Mouse (Mus musculus): ENCODE results near the gene Pknox2.

Gene Pknox2

GRCm38 (mm10) chr9:37147359-37147685 is at the start of gene Pknox2:
Pknox2 (minus strand) TSS chr9:37147407.
- peak; percentile 83 to 85 for DNase-seq (ENCODE audit: low spot score in 2 of 2)

DNA sequence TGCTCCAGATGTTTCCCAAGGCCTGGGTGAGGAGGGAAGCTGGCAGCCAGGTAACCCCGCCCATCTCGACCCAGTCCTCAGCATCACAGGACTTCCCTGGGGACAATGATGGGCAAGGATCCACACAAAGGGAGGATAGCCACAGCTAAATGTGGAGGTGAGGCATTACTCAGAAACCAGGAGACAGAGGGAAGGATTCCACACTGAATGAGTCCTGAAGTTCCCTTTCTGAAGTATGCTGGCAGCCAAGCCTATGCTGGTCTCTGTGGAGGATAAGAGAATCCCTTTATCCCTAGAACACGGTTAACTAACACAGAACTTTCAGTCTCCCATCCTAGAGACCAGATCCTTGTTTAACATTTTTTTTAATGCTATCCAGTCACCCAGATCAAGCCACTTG is 40.8 kb upstream of the Pknox2 start:
- no peak for DNase-seq (ENCODE audit: low spot score in 2 of 2)

DNA sequence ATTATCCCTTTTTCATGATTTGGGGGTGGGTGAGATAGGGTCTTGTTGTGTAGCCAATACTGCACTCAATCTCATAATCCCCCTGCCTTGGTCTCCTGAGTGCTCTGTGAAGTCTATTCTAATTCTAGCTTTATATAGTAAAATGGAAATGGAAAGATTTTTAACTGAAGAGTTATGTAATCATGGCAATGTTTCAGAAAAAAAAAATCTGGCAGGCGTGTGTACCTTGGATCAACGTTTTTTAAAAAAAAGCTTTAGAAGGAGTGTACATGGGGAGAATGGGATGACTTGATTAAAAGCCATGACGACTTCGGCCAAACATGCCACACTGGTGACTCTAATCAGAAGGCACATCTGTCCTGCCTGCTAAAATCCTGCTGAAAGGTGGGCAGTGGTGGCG is 40.2 kb upstream of the Pknox2 start:
- no peak for DNase-seq (ENCODE audit: low spot score in 2 of 2)

DNA sequence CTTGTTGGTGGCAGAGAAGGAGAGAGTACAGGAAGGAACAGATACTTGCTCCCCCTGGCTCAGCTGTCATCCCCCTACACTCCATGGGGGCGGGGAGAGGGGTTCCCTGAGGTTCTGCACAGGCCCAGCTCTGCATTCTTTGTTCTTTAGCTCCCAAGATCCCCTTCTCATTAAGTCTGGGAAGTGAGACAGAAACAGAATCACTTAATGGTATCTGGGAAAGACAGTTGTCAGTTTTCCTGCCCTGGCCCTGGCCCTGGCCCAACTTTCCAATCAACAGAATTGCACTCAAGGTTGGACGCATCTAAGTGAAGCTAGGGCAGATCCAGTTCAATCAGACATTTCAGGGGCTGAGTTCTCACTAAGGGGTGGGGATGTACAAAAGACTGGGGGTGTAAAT is 36.0 kb upstream of the Pknox2 start:
- no peak for DNase-seq (ENCODE audit: low spot score in 2 of 2)

DNA sequence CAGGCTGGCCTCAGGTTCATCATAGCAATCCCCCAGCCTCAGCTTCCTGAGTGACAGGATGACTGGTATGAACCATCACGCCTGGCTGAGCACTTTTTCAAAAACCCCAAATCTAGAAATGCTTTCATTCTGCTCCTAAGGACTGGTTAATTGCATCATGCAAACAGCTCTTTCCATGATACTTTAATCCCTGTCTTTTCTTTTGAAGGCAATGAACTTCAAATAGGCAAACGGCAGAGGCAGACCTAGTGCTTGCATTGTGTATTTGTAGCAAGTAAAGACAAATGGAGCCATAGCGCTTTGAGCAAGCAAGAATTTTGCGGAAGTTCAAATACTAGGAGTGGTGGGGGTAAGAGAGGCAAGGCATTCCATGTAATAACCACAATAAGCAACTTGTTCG is 34.4 kb upstream of the Pknox2 start:
- DNase-seq (ENCODE audit: low spot score in 2 of 2): no peak

- DNase-seq (ENCODE audit: low spot score in 2 of 2): no peak
These were observed 32.4 kb upstream of the Pknox2 start for GRCm38 (mm10) chr9:37179596-37179995.

GRCm38 (mm10) chr9:37178911-37179310 is 31.7 kb upstream of the Pknox2 start:
- DNase-seq (ENCODE audit: low spot score in 2 of 2): peak; percentile 21 to 42

- no peak for DNase-seq (ENCODE audit: low spot score in 2 of 2)
These were observed 30.3 kb upstream of the Pknox2 start for GRCm38 (mm10) chr9:37177551-37177950.

GRCm38 (mm10) chr9:37177107-37177506 is 29.9 kb upstream of the Pknox2 start:
- DNase-seq (ENCODE audit: low spot score in 2 of 2): peak; percentile 62 to 69

GRCm38 (mm10) chr9:37176002-37176401 is 28.8 kb upstream of the Pknox2 start:
- no peak for DNase-seq (ENCODE audit: low spot score in 2 of 2)

- DNase-seq (ENCODE audit: low spot score in 2 of 2): no peak
These were observed 26.2 kb upstream of the Pknox2 start for GRCm38 (mm10) chr9:37173376-37173775.

DNA sequence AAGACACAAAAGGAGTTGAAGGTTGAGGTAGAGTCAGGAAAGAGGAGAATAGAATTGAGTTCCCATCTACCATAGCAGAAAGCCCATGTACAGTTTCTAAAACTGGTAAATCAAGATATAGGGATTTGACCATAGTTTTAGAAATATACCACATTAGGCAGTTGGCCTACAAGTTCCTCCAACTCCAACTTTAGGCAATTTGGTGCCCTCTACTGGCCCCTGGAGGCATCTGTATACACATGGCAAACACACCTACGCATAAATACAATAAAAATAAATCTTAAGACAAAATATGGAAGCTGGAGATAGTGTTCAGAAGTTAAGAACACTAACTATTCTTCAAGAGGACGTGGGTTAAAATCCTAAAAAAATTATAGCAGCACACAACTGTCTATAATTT is 19.7 kb upstream of the Pknox2 start:
- no peak for DNase-seq (ENCODE audit: low spot score in 2 of 2)

- DNase-seq (ENCODE audit: low spot score in 2 of 2): no peak
These were observed 13.5 kb upstream of the Pknox2 start for GRCm38 (mm10) chr9:37160686-37161085.

- no peak for DNase-seq (ENCODE audit: low spot score in 2 of 2)
These were observed 679 bp upstream of the Pknox2 start for GRCm38 (mm10) chr9:37147886-37148285.

DNA sequence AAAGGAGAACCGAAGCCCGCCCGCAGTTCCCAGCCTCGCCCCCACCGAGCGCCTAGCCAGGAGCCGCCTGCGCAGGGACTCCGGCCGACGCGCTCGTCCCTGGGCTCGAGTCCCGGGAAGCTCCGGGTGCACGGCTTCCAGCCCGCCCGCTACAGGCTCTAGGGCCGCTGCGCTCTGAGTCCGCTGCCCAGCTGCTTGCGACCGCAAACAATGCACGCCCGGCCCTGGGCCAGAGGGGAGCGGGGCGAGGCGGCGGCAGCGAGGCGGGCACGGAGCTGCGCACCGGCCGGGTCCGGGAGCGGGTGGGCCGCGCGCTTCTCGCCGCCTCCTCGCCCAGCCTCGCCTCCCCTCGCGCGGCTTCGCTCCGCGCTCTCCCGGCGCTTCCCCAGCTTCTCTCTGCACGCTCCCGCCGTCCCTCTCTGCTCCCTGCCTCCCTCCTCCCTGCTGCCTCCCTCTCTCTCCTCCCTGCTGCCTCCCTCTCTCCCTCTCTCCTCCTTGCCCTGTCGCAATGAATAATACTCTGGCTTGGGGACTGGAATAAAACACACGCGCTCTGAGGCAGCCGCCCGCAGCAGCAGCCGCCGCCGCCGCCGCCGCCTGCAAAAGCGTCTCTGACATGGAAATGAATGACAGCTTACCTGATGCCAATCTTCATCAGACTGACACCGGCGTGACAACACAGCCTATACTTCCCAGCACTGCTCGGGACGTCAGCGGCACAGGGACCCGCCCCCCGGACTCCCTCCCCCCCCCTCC is 426 bp downstream of the Pknox2 start:
- peak; percentile 69 to 78 for DNase-seq (ENCODE audit: low spot score in 2 of 2)

DNA sequence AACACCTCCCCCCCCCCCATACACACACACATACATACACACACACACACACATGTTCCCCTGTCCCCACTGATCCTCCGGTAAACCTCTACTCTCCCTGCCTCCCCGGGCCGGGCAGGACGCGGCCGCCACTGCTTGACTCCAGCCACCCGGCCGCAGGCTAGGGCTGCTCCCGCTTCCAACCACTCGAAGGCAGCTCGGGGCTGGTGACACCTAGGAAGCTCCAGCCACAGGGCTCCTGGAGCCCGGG is 929 bp downstream of the Pknox2 start:
- DNase-seq (ENCODE audit: low spot score in 2 of 2): no peak

GRCm38 (mm10) chr9:37145616-37146352 is 1.4 kb downstream of the Pknox2 start:
- DNase-seq (ENCODE audit: low spot score in 2 of 2): no peak

DNA sequence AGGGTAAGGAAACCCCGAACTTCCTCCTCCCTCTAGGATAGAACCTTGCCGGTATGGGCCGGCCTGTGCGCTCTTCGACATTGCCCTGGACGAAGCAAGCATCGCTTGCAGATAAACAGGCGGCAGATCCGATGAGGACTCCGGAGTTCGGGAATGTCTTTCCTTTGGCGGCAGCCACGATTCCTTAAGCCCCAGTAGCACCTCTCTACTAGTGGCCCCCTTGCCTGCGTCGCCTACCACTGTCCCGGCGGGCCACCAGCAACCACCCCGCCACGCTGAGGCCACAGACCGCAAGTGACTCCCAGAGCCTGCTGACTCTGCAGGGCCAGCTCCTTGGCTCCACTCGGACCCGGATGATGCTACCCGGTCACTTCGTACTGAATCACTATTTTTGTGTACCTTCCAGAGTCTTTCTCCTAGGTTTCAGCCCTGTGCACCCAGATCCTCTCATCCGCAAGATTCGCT is 2.0 kb downstream of the Pknox2 start:
- DNase-seq (ENCODE audit: low spot score in 2 of 2): no peak

- DNase-seq (ENCODE audit: low spot score in 2 of 2): no peak
These were observed 2.5 kb downstream of the Pknox2 start for GRCm38 (mm10) chr9:37144696-37145095.

DNA sequence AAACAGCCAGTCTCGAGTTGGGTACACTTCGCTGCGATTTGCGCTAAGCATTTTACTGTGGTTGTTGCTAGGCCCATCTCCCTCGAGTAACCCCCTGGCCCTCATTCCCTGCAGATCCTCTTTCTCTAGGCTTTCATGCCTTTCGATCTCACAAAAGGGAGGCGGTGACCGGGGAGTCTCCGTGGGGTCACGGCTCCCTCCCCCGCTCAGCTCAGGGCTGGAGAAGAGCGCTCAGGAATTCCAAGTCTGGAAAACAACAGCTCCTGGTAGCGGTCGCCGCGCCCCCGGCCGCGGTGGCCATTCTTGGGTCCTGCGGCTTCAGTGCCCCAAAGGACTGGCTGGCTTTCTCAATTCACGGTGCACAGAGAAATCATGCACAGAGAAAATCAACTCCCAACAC is 3.0 kb downstream of the Pknox2 start:
- no peak for DNase-seq (ENCODE audit: low spot score in 2 of 2)

GRCm38 (mm10) chr9:37143046-37143931 is 3.9 kb downstream of the Pknox2 start:
- no peak for DNase-seq (ENCODE audit: low spot score in 2 of 2)

DNA sequence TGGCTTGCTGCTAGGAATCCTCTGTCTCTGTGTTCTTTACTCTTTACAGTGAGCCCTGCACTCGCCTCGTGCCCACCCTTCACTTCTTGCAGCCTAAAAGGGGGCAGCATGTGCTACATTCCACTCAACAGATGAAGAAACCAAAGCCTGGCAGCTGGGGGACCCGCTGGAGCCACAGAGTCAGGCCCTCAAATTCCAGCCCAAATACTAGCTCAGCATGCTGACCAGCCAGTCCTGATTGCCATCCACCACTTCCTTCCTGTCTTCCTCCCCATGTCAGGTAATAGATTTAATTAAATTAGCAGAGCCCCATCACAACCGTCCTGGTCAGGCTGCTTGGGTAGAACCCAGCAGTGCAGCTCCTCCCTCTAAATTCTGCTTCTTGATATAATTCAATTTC is 5.1 kb downstream of the Pknox2 start:
- no peak for DNase-seq (ENCODE audit: low spot score in 2 of 2)
